Mouse (Mus musculus) left cerebral cortex, postnatal 25 days (tissue): ENCODE measurements at regions not wholly inside any gene's neighbourhood (a gene's known extent, or its start where the extent isn't known, plus 50 kb on each side); places are given as distances from the start of the nearest gene placed in this dataset.
A peak's percentile ranks its signal among the peaks of the same experiment; 100 is the strongest.
"Not testable (repeated sequence)": the region's sequence is repeated elsewhere in the genome, so short reads cannot be mapped to it uniquely, and the experiment has no call there.

Source experiments
- DNase-seq, 2 experiments: peaks; one replicate each; pipeline ENCODE4 v3.0.0; 2022; ENCODE audit warnings: low spot score in 2 of 2, mixed read lengths in 1 of 2
- intact Hi-C: fragments of 180-260 bp; cut with DNase I; formaldehyde crosslinking; loops from one replicate; pipeline ENCODE4 v1.15.1; 2025

DNA sequence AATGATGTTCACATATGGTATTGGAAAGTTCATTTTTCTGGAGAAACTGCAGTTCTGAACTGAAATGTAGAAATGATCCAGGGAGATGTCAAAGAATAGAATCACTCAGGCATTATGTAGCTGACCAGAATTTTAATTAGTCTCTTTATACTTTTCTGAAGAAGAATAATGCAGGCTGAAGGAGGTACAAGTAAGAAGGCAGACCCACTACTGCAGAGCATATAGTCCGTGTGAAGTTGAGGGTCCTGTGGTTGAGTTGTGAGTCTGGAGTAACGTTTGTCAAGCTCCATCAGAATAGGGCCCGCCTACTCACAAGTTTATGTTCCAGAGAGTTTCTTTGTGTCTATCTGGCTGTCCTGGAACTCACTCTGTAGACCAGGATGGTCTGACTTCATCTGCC is 575.8 kb upstream of the Cobl start:
- intact Hi-C loops, result no loop called here
- no peak for DNase-seq

DNA sequence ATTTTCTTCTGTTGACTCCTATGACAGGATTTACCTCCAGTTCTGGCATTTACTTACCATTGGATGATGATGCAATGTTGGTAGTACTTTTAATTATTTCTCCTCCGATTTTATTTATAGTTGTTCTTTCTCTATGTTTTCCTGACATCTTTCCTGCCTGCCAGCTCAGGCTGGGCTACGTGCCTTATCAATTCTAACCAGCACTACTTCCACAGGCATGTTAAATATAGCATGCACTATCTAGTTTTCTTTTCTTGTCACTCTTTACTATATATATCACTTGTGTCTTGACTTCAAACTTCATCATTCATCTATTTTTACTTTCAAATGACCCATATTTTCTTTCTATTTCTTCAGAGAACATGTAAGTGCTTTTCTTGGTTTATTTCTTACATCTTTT is 567.7 kb upstream of the Cobl start:
- DNase-seq, result peak in 1 of 2 experiments; percentile 6
- intact Hi-C loops, result no loop called here

DNA sequence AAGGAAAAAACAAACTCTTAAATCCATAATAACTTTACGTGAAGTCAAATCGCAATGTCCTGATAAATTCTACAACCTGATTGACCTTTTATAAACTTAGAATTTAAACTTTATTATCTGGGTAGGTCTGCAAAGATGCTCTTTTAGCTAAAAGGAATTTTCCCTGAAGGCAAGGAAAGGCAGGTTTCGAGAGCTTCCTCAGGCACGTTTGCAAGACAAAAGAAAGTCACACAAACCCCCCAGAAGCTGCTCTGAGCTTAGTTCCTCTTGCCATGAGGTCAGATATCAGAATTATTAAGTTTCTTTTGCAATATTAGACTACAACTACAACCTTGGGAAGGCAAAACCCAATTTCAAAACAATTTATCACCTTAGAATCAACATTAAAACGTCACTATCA is 544.1 kb upstream of the Cobl start:
- intact Hi-C loops, DNase-seq: not testable (repeated sequence)

DNA sequence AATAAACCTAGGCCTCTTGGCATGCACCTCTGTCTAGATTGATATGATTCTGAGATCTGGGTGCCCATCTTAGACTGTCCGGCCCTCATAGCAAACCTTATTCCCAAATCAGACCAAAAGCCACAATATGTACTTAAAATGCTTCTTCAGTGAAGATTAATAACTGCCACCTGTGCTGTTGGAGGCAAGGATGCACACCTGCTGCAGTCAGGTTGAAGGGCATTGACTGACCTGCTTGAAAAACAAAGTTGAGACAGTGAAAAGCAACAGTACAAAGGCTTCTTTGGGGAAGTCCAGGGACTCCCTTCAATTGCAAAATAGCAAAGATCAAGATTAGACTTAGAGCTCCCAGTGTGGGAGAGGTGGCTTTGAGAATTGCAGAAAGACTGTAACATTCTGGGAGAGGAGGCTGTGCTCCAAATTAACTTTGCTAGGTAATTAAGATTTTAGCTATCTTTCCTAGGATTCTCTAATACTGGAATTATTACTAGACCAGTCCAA is 541.8 kb upstream of the Cobl start:
- intact Hi-C loops, DNase-seq: not testable (repeated sequence)

DNA sequence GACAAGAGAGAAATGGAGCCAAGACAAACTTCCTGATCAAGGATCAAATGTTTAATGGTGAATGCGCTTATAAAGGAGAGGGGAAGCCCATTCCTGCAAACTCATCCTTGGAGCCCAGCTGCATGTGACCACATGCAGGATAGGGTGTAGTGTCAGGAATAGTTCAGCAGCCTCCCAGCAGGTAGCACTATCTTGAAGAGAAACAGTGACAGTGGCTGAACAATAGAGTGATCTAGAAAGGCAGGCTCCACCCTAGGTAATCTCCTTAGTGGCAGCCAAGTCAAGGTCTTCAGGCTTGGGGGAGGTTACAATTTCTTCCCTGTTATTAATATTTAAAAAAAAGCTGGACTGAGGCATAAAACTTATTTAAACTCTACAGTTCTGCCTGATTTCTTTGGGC is 540.5 kb upstream of the Cobl start:
- no peak for DNase-seq
- intact Hi-C loops, result no loop called here

DNA sequence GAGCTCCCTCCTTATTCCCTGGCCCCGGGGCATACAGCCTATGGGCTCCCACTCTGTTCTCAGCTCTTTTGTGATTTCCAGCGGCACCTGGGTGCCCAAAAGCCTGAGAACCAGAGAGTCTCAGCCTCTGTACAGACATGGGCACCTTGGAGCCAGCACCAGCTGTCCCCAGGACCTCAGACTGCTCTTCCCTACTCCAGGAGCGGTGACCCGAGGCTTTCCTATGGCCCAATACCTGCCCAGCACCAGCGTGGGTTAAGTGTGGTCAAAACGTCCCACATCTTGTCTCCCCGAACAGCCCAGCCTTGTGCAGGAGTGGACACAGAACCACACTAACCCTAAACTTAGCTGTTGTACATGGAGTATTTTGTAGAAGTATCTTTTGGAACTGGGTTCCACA is 534.5 kb upstream of the Cobl start:
- intact Hi-C loops, result no loop called here
- DNase-seq, result no peak
